Mouse (Mus musculus): ENCODE results near the gene Fgfr2.

Gene Fgfr2

DNA sequence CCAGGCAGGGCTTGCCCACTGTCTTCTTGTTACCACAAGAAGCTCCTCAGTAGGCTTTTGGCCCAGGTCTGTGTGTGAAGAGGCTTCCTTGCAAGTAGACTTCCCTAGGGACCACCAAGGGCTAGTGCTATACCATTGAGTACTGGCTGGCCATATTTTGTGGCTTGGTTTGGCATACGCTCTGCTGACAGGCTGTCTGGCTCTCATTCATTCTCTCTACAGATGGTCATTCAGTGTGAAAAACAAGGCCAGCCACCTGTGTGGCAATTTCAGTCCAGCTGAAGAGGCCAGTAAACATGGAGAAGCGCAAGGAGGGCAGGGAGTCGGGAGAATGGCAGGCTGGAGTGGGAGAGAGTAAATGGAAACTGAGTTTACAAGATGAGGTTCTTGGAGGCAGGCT, 2407.7 kb downstream of the Fgfr2 start:
- no peak for DNase-seq (ENCODE audit: low read depth)

DNA sequence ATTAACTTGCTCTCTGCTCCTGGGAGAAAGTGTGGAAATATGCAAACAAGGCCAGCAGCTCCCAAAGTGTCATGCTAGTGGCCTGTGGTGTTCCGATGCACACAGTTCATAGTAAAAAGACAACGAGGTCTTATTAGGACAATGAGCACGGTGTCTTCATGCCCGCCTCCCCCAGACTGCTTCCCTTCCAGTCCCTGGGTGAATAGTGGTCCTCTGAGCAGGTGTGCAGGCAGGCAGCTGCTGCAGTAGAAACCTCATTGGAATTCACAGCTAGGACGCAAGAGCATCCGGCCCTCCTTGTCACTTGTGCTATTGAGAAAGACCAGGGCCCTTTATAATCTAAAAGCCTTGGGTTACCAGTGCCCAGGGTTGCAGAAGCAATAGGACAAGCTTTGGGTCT, 2409.8 kb downstream of the Fgfr2 start:
- DNase-seq (ENCODE audit: low read depth): no peak

DNA sequence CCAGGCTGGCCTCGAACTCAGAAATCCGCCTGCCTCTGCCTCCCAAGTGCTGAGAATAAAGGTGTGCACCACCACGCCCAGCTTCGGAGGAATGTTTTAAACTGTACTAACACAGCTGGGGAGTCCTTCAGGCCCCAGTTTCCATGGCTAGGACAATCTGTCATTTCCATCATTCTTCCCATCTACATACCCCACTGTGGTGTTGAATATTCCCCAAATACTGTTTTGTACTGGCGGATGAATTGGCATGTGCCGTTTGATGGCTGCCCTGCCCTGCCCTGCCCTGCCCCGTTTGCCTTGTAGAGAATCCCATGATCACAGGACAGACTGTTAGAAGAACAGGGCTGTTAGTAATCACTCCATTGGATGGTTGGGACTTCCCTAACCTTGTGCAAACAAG, 2411.3 kb downstream of the Fgfr2 start:
- DNase-seq (ENCODE audit: low read depth): no peak

DNA sequence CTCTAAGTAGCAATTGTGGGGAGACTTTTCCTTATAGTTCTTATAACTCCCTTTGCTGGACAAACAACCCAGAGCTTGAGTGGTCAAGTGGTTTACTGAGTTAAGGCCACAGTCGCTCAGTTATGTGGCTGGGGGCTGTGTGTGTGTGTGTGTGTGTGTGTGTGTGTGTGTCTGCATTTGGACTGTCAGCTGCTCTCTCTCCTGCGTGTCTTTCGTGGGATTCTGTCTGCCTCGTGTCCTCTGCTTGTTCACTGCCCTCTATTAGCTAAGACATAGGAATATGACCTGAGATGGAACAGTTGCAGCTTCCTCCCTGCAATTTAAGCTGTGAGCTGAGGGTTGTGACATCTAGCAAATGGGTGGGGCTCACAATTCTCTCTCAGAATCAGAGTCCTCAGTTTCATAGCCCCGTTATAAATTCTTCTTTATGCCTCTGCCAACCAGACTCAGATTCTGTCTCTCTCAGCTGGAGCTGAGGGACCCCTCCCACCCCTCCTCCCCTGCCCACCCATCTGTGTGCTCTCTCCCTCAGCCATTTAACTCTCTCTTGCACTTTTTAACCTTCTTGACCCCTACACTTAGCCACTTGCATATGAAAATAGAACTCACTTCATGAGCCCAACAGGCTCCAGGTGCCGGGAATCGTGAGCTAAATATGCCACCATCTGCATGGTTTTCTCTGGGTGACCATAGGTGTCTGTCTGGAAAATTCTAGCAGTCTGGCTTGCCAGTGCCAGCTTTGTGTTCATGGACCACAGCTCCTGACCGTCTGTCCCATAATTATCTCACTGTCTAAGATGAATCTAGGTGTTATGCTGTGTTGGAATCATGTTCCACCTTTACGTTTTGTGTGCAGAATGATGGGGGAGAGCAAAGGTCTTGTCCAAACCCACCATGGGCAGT, 2413.5 kb downstream of the Fgfr2 start:
- no peak for DNase-seq (ENCODE audit: low read depth)

DNA sequence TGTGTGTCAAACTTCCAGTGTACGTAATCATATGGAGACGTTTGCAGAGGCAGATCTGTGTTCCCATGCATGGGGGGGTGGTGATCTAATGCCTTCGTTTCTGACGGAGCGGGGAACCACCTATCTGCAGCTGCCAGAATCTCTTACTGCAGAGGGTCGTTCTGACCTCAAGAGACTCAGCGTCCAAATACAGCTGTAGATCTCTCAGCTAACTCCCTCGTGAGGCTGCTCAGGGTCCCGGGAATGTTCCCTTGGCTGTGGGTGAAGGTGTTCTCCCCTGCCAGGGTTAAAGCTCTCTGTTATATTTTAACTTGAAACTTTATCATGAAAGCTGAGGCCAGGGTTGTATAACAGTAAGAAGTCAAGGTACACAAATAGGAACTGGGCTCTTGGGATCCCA, 2414.2 kb downstream of the Fgfr2 start:
- no peak for DNase-seq (ENCODE audit: low read depth)

- DNase-seq (ENCODE audit: low read depth): no peak
Observed at GRCm38 (mm10) chr7:130705230-130705629, 2417.9 kb downstream of the Fgfr2 start.

- DNase-seq (ENCODE audit: low read depth): no peak
Observed at GRCm38 (mm10) chr7:130701336-130701735, 2421.8 kb downstream of the Fgfr2 start.

DNA sequence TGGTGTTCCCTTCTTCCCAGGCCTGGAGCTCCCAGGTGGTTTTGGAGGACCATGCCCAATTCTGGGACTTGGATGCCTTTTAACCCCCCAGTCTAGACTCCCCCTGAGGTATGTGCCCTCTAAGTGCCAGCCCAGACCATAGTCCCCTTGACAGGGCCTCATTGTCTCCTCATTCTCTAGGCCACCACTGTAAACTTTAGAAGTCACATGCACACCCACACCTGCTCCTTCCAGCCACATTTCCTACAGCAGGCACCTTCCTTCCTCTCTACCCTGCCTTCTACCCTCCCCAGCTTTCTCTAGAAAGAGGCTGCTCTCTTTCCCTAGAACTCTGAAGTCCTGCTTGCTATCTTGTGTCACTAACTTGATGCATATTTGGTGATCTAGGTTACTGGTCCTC, 2424.7 kb downstream of the Fgfr2 start:
- DNase-seq (ENCODE audit: low read depth): no peak

- no peak for DNase-seq (ENCODE audit: low read depth)
Observed at GRCm38 (mm10) chr7:130696347-130697234, 2426.6 kb downstream of the Fgfr2 start.

- no peak for DNase-seq (ENCODE audit: low read depth)
Observed at GRCm38 (mm10) chr7:130695669-130696338, 2427.3 kb downstream of the Fgfr2 start.

DNA sequence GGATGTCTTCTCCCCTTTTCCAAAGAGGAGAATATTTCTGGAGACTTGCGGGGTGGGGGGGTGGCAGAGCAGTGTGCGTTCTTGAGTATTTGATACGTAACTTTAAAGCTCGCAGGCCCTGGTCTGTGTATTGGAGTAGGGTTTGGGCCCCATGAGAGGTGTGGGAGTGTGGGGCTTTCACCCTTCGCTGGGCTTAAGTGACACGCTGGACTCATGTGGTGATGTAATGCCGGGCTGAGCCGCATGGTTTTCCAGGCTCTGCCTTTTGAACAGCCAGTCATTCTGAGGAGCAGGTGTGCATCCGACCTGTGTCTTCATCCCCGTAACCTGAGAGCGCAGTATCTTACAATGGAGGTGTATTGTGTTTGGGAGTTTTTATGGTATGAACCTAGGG, 2429.4 kb downstream of the Fgfr2 start:
- no peak for DNase-seq (ENCODE audit: low read depth)

DNA sequence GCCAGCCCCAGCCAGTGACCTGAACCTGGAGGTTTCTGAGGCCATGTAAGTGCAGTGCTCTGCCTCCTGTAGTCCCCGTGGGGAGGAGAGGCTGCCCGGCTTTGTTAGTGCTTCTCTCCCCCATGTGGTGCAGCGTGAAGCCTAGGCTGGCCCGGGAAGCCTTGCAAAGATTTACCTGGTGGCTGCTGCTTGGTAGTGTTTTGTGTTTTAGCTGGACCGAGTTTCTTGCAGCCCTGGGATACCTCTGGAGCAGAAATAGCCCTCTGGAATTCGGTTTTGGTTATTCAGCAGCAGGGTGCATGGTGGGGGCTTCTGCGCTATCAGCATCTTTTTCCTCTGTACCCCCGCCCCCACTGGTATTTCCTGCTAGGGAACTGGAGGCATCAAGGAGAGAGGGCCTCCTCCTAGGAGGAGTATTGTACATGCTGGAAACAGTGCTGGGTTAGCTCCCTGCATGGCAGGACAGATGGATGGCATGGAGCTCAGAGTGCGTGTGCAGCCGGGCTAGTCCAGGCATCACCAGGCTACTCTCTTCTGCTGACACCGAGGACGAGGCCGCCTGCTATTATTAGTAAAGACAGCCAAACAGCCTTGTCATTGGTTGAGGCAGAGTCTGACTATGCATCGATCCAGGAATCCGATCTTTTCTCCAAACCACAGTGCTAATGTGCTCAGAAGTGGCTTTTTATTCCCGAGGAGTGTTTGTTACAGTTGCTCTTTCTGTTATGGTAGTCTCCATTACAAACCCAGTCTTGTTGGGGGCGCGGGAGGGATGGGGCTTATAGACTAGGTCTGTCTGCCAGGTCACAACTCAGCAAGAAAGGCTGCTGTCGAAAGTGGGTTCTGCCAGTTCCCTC, 2430.0 kb downstream of the Fgfr2 start:
- no peak for DNase-seq (ENCODE audit: low read depth)

DNA sequence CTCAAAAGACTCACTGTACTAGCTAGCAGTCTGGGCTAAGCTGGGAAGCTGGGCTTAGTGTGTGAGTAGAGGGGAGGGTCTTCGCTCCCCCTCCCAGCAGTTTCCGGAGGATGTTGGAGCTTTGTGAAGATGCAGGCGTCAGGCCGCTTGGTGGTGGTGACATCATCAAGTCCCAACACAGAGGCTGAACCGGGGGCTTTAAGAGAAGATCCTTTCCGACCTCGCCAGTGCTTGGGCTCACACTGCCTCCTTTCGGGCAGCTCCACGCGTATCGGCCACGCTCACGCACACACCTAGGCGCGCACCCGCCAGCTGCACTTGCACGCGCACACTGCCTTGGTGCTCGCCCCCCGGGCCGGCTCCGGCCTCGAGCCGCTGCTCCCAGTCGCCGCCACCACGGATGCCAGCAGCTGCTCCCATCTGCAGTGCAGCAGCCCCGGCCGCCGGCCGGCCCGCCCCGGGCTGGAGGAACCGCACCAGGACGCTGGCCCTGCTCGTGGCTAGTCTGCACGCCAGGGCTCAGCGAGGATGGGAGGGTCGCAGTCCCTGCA, 2430.7 kb downstream of the Fgfr2 start:
- DNase-seq (ENCODE audit: low read depth): no peak

- no peak for DNase-seq (ENCODE audit: low read depth)
Observed at GRCm38 (mm10) chr7:130691931-130692330, 2431.2 kb downstream of the Fgfr2 start.

GRCm38 (mm10) chr7:130690869-130691268, 2432.3 kb downstream of the Fgfr2 start:
- no peak for DNase-seq (ENCODE audit: low read depth)

DNA sequence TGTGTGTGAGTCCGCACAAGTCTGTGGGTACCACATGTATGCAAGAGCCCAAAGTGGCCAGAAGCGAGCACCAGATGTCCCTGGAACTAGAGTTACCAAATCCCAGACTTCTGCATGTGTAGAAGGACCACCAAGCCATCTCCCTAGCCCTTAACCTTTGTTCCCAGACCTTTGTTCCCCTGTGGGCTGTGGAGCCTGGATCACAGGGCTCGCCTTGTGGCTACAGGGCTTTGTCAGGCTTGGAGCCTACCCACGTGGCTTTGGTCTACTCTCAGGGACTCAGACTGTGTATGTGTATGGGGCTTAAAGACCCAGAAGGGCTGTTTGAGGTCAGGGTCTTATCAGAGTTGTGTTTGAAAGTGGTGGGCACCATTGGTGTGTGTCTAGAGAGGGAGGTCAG, 2434.5 kb downstream of the Fgfr2 start:
- no peak for DNase-seq (ENCODE audit: low read depth)

DNA sequence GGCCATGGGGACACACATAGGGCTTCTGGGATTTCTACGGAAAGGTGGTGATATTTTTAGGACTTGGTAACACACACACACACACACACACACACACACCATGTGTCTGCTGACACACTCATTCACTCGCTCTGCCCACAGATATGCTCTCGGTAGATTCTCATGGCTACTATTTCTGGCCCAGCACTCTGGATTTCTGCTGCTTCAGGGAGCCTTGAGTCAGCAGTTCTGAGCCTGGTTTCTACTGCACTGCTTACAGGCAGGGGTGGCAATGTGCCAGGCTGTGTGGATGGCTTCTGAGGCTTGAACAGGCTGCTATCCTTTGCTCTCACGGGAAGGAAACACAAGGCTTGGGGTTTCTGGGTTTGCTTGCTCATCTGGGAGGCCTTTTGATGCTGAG, 2441.4 kb downstream of the Fgfr2 start:
- peak; percentile 90 for DNase-seq (ENCODE audit: low read depth)

- peak; percentile 95 for DNase-seq (ENCODE audit: low read depth)
Observed at GRCm38 (mm10) chr7:130678414-130678813, 2444.7 kb downstream of the Fgfr2 start.

DNA sequence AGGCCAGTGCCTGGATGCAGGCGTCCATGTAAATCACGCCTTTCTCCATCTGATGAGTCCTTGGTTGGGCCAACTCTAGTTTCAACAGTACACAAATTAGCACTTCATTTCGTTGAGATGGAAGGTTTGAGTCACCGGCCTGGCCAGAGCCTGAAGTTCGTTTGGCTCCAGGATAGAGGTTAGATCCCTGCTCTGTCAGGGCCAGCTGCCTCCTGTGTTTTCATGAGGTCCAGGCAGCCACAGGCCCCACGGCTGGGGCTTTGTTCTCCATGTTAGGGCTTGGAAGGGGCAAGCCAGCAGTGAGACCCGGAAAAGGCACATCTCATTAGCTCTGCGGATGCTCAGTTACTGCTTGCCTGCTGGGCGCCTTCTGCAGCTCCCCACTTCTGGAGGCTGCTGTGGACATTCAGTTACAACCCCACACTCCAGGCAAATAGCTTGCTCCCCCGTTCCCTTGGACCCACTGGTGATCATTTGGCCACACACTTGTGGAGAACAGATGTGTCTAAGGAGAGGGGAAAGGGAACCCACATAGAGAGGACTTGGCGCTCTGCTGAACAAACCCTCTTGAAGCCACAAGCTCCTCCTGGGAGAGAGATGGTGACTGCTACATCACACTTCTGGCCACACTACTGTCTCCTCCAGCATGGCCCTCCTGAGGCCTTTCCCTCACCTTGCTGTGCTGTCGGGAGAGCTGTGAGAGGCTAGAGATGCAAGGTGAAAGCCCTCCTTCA, 2445.4 kb downstream of the Fgfr2 start:
- DNase-seq (ENCODE audit: low read depth): no peak

- no peak for DNase-seq (ENCODE audit: low read depth)
Observed at GRCm38 (mm10) chr7:130676885-130677540, 2446.1 kb downstream of the Fgfr2 start.

Data from fibroblast of lung, adult 2 months (primary cell).